Mouse (Mus musculus): Measurements from ENCODE around the gene Coq8a. TPM values are rescaled to one million over a fixed set of nuclear protein-coding genes. Genes with fewer than 3 reads are reported as not detected.

The Coq8a gene
- total and polyA plus RNA-seq, 3 experiments: 188 to 315 (median 290) TPM

GRCm38 (mm10) chr1:180116525-180116924 is 82.9 kb downstream of the Coq8a start:
- no peak for DNase-seq

Other genes starting within 250 kb of the Coq8a start
- 10 to 100 TPM; 43.4 to 51.4 TPM for gene Cdc42bpa, start 239.1 kb downstream of the Coq8a start, total RNA-seq (2021)
- gene Cdc42bpa, start 239.1 kb downstream of the Coq8a start, polyA plus RNA-seq (2012; rRNA removed): 16.6 and 17.8 TPM in 2 replicates
- gene Psen2, start 63.8 kb upstream of the Coq8a start, total RNA-seq (2021): 10 to 100 TPM; 32.4 to 33.5 TPM
- gene Psen2, start 63.8 kb upstream of the Coq8a start, polyA plus RNA-seq (2012; rRNA removed): 60.5 and 75.3 TPM in 2 replicates
- gene Itpkb, start 130.9 kb upstream of the Coq8a start, total RNA-seq (2021): 10 to 100 TPM; 45.6 to 76.4 TPM
- gene Itpkb, start 130.9 kb upstream of the Coq8a start, polyA plus RNA-seq (2012; rRNA removed): 22.6 and 25.3 TPM in 2 replicates

All from adrenal gland, adult 2 months (tissue).